Mouse (Mus musculus): ENCODE measurements at regions not wholly inside any gene's neighbourhood (a gene's known extent, or its start where the extent isn't known, plus 50 kb on each side); places are given as distances from the start of the nearest gene placed in this dataset.
"Not testable (repeated sequence)": the region's sequence is repeated elsewhere in the genome, so short reads cannot be mapped to it uniquely, and the experiment has no call there.

GRCm38 (mm10) chr13:26404707-26405106, 365.3 kb downstream of the Hdgfl1 start:
- no peaks in the 10 kb centered on the region for H3K27me3 ChIP-seq (ENCODE audit: poor library complexity, severe bottlenecking)
- H3K9me3 ChIP-seq, result no peaks in the 10 kb centered on the region
- H3K36me3 ChIP-seq (replicated peaks), result no peaks in the 10 kb centered on the region
- DNase-seq (ENCODE audit: extremely low spot score, low spot score), result no peak
- WGBS, result 80% methylated on average over 2 of the region's 2 CpGs
- H3K4me3 ChIP-seq, result no peak overlapping the region
- H3K27ac ChIP-seq, result no peak overlapping the region
- H3K4me1 ChIP-seq, result peaks cover 2% of the 10 kb centered on the region; the same call in 1 of the 2 replicates

DNA sequence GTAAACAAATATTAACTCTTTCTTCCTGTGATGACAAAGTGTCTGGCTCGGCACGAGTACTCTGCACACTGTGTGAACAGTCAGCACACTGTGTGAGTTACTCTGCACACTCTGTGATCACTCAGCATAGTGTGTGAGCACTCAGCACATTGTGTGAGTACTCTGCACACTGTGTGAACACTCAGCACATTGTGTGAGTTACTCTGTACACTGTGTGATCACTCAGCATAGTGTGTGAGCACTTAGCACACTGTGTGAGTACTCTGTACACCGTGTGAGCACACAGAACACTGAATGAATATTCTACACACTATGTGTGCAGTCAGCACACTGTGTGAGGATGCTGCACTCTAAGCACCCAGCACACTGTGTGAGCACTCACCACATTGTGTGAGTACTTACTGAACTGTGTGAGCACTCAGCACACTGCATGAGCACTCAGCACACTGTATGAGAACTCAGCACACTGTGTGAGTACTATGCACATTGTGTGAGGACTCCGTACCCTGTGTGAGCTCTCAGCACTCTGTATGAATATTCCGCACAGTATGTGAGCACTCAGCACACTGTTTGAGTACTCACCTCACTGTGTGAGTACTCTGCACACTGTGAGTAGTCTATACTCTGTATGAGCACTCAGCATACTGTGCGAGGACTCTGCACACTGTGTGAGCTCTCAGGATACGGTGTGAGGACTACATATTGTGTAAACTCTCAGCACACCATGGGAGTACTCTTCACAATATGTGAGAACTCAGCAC, 381.9 kb downstream of the Hdgfl1 start:
- no peaks in the 10 kb centered on the region for H3K4me1 ChIP-seq
- no peaks in the 10 kb centered on the region for H3K27me3 ChIP-seq (ENCODE audit: poor library complexity, severe bottlenecking)
- no peak overlapping the region for H3K4me3 ChIP-seq
- H3K36me3 ChIP-seq (replicated peaks), result no peaks in the 10 kb centered on the region
- no peaks in the 10 kb centered on the region for H3K9me3 ChIP-seq
- no peak for DNase-seq (ENCODE audit: extremely low spot score, low spot score)
- 93% methylated on average over 7 of the region's 7 CpGs for WGBS
- H3K27ac ChIP-seq, result no peak overlapping the region

DNA sequence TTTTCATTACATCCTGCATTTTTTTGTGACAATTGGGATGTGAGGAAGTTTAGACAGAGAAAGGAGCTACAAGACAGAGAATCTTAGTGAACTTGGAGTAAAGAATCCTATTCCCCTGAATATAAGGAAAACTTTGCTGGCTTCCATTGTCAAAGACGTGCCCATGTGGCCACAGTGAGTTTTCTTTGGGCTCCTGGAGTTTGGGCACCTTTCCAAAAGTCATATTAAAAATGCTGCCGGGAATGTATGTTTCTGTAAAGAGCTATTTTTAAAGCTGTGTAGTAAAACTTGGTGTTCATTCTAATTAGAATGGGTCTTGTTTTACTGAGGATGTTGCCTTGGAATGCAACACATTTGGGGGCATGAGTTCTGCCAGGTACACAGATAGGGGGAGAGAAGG, 387.3 kb downstream of the Hdgfl1 start:
- no peak overlapping the region for H3K4me3 ChIP-seq
- H3K27ac ChIP-seq, result no peak overlapping the region
- H3K36me3 ChIP-seq (replicated peaks), result no peaks in the 10 kb centered on the region
- no peak for DNase-seq (ENCODE audit: extremely low spot score, low spot score)
- WGBS, result 82% methylated on average over 2 of the region's 2 CpGs
- no peaks in the 10 kb centered on the region for H3K4me1 ChIP-seq
- H3K27me3 ChIP-seq (ENCODE audit: poor library complexity, severe bottlenecking), result no peaks in the 10 kb centered on the region
- H3K9me3 ChIP-seq, result no peaks in the 10 kb centered on the region

GRCm38 (mm10) chr13:26382154-26382553, 387.8 kb downstream of the Hdgfl1 start:
- Histone ChIP-seq H3K9me3 (no peaks in the 10 kb centered on the region), H3K27me3 (ENCODE audit: poor library complexity, severe bottlenecking) (no peaks in the 10 kb centered on the region), H3K4me1 (no peaks in the 10 kb centered on the region), H3K27ac (no peak overlapping the region), H3K36me3 (replicated peaks) (no peaks in the 10 kb centered on the region), H3K4me3 (no peak overlapping the region)
- 88% methylated on average over 2 of the region's 2 CpGs for WGBS
- DNase-seq (ENCODE audit: extremely low spot score, low spot score), result no peak

- Histone ChIP-seq H3K9me3 (no peaks in the 10 kb centered on the region), H3K27me3 (ENCODE audit: poor library complexity, severe bottlenecking) (no peaks in the 10 kb centered on the region), H3K27ac (no peak overlapping the region), H3K4me3 (no peak overlapping the region), H3K36me3 (replicated peaks) (no peaks in the 10 kb centered on the region), H3K4me1 (no peaks in the 10 kb centered on the region)
- no peak for DNase-seq (ENCODE audit: extremely low spot score, low spot score)
Measured at GRCm38 (mm10) chr13:26375546-26375945, 394.4 kb downstream of the Hdgfl1 start.

DNA sequence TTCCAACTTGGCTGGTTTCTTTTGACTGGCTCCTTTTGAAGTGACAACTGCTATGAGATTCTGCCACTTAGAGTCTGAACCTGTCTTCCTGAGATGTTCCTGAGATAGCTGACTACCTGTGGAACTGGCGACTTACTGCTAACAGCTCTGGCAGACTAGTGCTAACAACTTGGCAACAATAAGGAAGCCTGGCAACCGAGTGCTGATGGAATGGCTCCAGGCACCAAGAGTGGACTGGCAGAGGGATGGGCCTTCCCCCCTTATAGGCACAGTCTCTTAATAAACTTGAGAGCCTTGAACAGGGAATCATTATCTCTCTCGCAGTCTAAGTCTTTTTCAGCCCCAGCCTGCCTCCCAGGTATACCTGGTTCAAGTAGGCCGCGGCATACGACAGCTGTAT, 404.1 kb downstream of the Hdgfl1 start:
- 94% methylated on average over 6 of the region's 6 CpGs for WGBS
- not testable (repeated sequence) for H3K27me3 ChIP-seq (ENCODE audit: poor library complexity, severe bottlenecking); H3K27ac ChIP-seq; H3K9me3 ChIP-seq; H3K36me3 ChIP-seq (replicated peaks); H3K4me1 ChIP-seq; H3K4me3 ChIP-seq; DNase-seq (ENCODE audit: extremely low spot score, low spot score)

- DNase-seq (ENCODE audit: extremely low spot score, low spot score), result no peak
- 79% methylated on average over 3 of the region's 3 CpGs for WGBS
- Histone ChIP-seq H3K36me3 (replicated peaks) (no peaks in the 10 kb centered on the region), H3K4me3 (no peak overlapping the region), H3K9me3 (no peaks in the 10 kb centered on the region), H3K27ac (no peak overlapping the region), H3K27me3 (ENCODE audit: poor library complexity, severe bottlenecking) (no peaks in the 10 kb centered on the region), H3K4me1 (no peaks in the 10 kb centered on the region)
Measured at GRCm38 (mm10) chr13:26356341-26356740, 413.6 kb downstream of the Hdgfl1 start.

DNA sequence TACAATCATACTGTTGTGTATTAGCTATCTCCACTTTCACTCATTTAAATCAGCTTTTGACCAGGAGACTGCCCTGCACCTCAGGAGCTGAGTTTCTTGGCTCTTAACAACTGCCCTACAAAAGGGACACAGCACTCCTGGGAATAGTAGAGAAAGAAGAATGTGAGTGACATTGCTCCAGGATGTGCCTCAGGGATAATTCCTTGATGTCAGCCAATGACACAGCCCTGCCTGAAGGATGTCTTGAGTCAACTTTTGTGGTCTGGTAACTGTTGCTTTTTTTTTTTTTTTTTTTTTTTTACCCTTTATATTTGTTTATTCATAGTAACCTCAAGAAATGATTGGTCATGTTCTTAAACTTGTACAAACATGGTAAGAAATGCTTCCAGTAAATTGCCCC, 415.5 kb downstream of the Hdgfl1 start:
- Histone ChIP-seq H3K4me1 (no peaks in the 10 kb centered on the region), H3K9me3 (no peaks in the 10 kb centered on the region), H3K4me3 (no peak overlapping the region), H3K27me3 (ENCODE audit: poor library complexity, severe bottlenecking) (no peaks in the 10 kb centered on the region), H3K36me3 (replicated peaks) (no peaks in the 10 kb centered on the region), H3K27ac (no peak overlapping the region)
- DNase-seq (ENCODE audit: extremely low spot score, low spot score), result no peak

GRCm38 (mm10) chr13:26350510-26350909, 419.5 kb downstream of the Hdgfl1 start:
- H3K4me1 ChIP-seq, result no peaks in the 10 kb centered on the region
- H3K36me3 ChIP-seq (replicated peaks), result no peaks in the 10 kb centered on the region
- no peak overlapping the region for H3K4me3 ChIP-seq
- no peak overlapping the region for H3K27ac ChIP-seq
- no peaks in the 10 kb centered on the region for H3K9me3 ChIP-seq
- WGBS, result 86% methylated on average over 3 of the region's 3 CpGs
- no peak for DNase-seq (ENCODE audit: extremely low spot score, low spot score)
- no peaks in the 10 kb centered on the region for H3K27me3 ChIP-seq (ENCODE audit: poor library complexity, severe bottlenecking)

- Histone ChIP-seq H3K4me1 (no peaks in the 10 kb centered on the region), H3K27me3 (ENCODE audit: poor library complexity, severe bottlenecking) (no peaks in the 10 kb centered on the region), H3K4me3 (no peak overlapping the region), H3K36me3 (replicated peaks) (no peaks in the 10 kb centered on the region), H3K27ac (no peak overlapping the region), H3K9me3 (no peaks in the 10 kb centered on the region)
- DNase-seq (ENCODE audit: extremely low spot score, low spot score), result no peak
- WGBS, result 90% methylated on average over 3 of the region's 3 CpGs
Measured at GRCm38 (mm10) chr13:26338795-26339194, 431.2 kb downstream of the Hdgfl1 start.

GRCm38 (mm10) chr13:26325066-26325465, 444.9 kb downstream of the Hdgfl1 start:
- H3K36me3 ChIP-seq (replicated peaks), result no peaks in the 10 kb centered on the region
- WGBS, result 95% methylated on average over 3 of the region's 3 CpGs
- no peaks in the 10 kb centered on the region for H3K27me3 ChIP-seq (ENCODE audit: poor library complexity, severe bottlenecking)
- no peaks in the 10 kb centered on the region for H3K9me3 ChIP-seq
- DNase-seq (ENCODE audit: extremely low spot score, low spot score), result no peak
- H3K4me1 ChIP-seq, result no peaks in the 10 kb centered on the region
- no peak overlapping the region for H3K27ac ChIP-seq
- no peak overlapping the region for H3K4me3 ChIP-seq

GRCm38 (mm10) chr13:26324633-26325032, 445.3 kb downstream of the Hdgfl1 start:
- H3K27me3 ChIP-seq (ENCODE audit: poor library complexity, severe bottlenecking), result no peaks in the 10 kb centered on the region
- no peaks in the 10 kb centered on the region for H3K4me1 ChIP-seq
- no peak overlapping the region for H3K4me3 ChIP-seq
- no peak overlapping the region for H3K27ac ChIP-seq
- no peaks in the 10 kb centered on the region for H3K36me3 ChIP-seq (replicated peaks)
- no peaks in the 10 kb centered on the region for H3K9me3 ChIP-seq
- no peak for DNase-seq (ENCODE audit: extremely low spot score, low spot score)
- WGBS, result 89% methylated on average over 6 of the region's 6 CpGs

DNA sequence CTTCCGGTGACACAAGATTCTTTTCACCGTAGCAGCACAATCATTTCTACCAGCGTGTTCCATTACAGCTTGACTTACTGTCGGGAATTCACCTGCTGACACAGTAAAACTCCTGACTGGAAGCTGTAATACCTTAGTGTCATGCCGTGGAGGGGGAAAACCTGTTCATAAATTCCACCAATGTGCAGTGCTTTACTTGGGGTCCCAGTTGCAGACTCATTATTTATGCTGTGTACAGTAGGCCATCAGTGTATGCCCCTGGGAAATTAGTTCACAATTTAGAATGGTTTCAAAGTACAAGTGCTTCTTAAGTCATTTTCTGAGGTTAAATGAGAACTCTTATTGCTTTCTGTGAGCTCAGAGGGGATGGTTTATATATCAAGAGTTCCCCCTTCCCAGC, 451.4 kb downstream of the Hdgfl1 start:
- no peaks in the 10 kb centered on the region for H3K36me3 ChIP-seq (replicated peaks)
- no peak overlapping the region for H3K27ac ChIP-seq
- H3K4me3 ChIP-seq, result no peak overlapping the region
- H3K27me3 ChIP-seq (ENCODE audit: poor library complexity, severe bottlenecking), result no peaks in the 10 kb centered on the region
- no peak for DNase-seq (ENCODE audit: extremely low spot score, low spot score)
- WGBS, result 91% methylated on average over 5 of the region's 5 CpGs
- H3K4me1 ChIP-seq, result no peaks in the 10 kb centered on the region
- H3K9me3 ChIP-seq, result no peaks in the 10 kb centered on the region

All from forebrain, embryonic 10.5 days (tissue).